Mouse (Mus musculus): ENCODE measurements around the gene Soga1.

The Soga1 gene

GRCm38 (mm10) chr2:157078793-157079700 lies at the start of gene Soga1:
Soga1 (minus strand) TSS chr2:157079254.
- DNase-seq (ENCODE audit: low read depth, low spot score) = peak; percentile 87

GRCm38 (mm10) chr2:157128072-157128471 lies 49.0 kb upstream of the Soga1 start:
- DNase-seq (ENCODE audit: low read depth, low spot score) = no peak

GRCm38 (mm10) chr2:157127370-157127769 lies 48.3 kb upstream of the Soga1 start:
- no peak for DNase-seq (ENCODE audit: low read depth, low spot score)

- DNase-seq (ENCODE audit: low read depth, low spot score) = no peak
Measured at GRCm38 (mm10) chr2:157125246-157125645, 46.2 kb upstream of the Soga1 start.

- no peak for DNase-seq (ENCODE audit: low read depth, low spot score)
Measured at GRCm38 (mm10) chr2:157121766-157122165, 42.7 kb upstream of the Soga1 start.

GRCm38 (mm10) chr2:157119075-157119474 lies 40.0 kb upstream of the Soga1 start:
- DNase-seq (ENCODE audit: low read depth, low spot score) = no peak

GRCm38 (mm10) chr2:157118556-157118955 lies 39.5 kb upstream of the Soga1 start:
- no peak for DNase-seq (ENCODE audit: low read depth, low spot score)

- peak; percentile 43 for DNase-seq (ENCODE audit: low read depth, low spot score)
Measured at GRCm38 (mm10) chr2:157116964-157117363, 37.9 kb upstream of the Soga1 start.

- no peak for DNase-seq (ENCODE audit: low read depth, low spot score)
Measured at GRCm38 (mm10) chr2:157108236-157108635, 29.2 kb upstream of the Soga1 start.

- DNase-seq (ENCODE audit: low read depth, low spot score) = no peak
Measured at GRCm38 (mm10) chr2:157104454-157104853, 25.4 kb upstream of the Soga1 start.

GRCm38 (mm10) chr2:157102256-157102655 lies 23.2 kb upstream of the Soga1 start:
- no peak for DNase-seq (ENCODE audit: low read depth, low spot score)

- no peak for DNase-seq (ENCODE audit: low read depth, low spot score)
Measured at GRCm38 (mm10) chr2:157101650-157102049, 22.6 kb upstream of the Soga1 start.

- DNase-seq (ENCODE audit: low read depth, low spot score) = no peak
Measured at GRCm38 (mm10) chr2:157100319-157100605, 21.2 kb upstream of the Soga1 start.

GRCm38 (mm10) chr2:157099532-157100318 lies 20.7 kb upstream of the Soga1 start:
- no peak for DNase-seq (ENCODE audit: low read depth, low spot score)

GRCm38 (mm10) chr2:157095005-157095755 lies 16.1 kb upstream of the Soga1 start:
- peak; percentile 62 for DNase-seq (ENCODE audit: low read depth, low spot score)

- DNase-seq (ENCODE audit: low read depth, low spot score) = no peak
Measured at GRCm38 (mm10) chr2:157092024-157092423, 13.0 kb upstream of the Soga1 start.

- no peak for DNase-seq (ENCODE audit: low read depth, low spot score)
Measured at GRCm38 (mm10) chr2:157087536-157088317, 8.7 kb upstream of the Soga1 start.

GRCm38 (mm10) chr2:157086796-157087195 lies 7.7 kb upstream of the Soga1 start, which contains the start of gene Tldc2:
Tldc2 (plus strand) TSS chr2:157087055.
- no peak for DNase-seq (ENCODE audit: low read depth, low spot score)

GRCm38 (mm10) chr2:157084831-157085585 lies 6.0 kb upstream of the Soga1 start:
- no peak for DNase-seq (ENCODE audit: low read depth, low spot score)

- DNase-seq (ENCODE audit: low read depth, low spot score) = no peak
Measured at GRCm38 (mm10) chr2:157081960-157082359, 2.9 kb upstream of the Soga1 start.

Data from forelimb bud, embryonic 11.5 days (tissue).